Mouse (Mus musculus) megakaryocyte, embryonic 14.5 days (primary cell): ENCODE measurements around the gene Teddm1a. TPM values are rescaled to one million over a fixed set of nuclear protein-coding genes. Genes with fewer than 3 reads are reported as not detected.

Experiments used
- H3K27me3 ChIP-seq: replicated peaks from 2 replicates; pipeline ENCODE3; 2012; ENCODE audit warnings: inconsistent platforms
- H3K36me3 ChIP-seq: replicated peaks from 2 replicates; pipeline ENCODE3; 2012; ENCODE audit warnings: low read length, inconsistent platforms, mixed read lengths
- H3K4me1 ChIP-seq: 2 replicates; pipeline ENCODE4 v1.6.1; 2012; ENCODE audit warnings: inconsistent platforms
- H3K4me3 ChIP-seq: replicated peaks from 2 replicates; pipeline ENCODE3; 2012; ENCODE audit warnings: moderate library complexity, mild to moderate bottlenecking, inconsistent platforms
- H3K9me3 ChIP-seq: 2 replicates; pipeline ENCODE4 v1.6.1; 2012; ENCODE audit warnings: inconsistent platforms
- FLI1 ChIP-seq: IDR thresholded peaks from 2 replicates; pipeline ENCODE4 v1.6.1; 2012; ENCODE audit warnings: low read length, inconsistent platforms, mixed read lengths
- GATA1 ChIP-seq: IDR thresholded peaks from 3 replicates; pipeline ENCODE4 v1.6.1; 2012; ENCODE audit warnings: mixed read lengths, low read length, inconsistent platforms, borderline replicate concordance
- polyA plus RNA-seq: library from polyadenylated mRNA; stranded (reverse); fragments of >175 nt; gene quantifications from 2 replicates; pipeline ENCODE4 v1.2.3, GENCODE M21; 2012; ENCODE audit warnings: low replicate concordance; ENCODE audit not compliant: insufficient read depth

The Teddm1a gene
- polyA plus RNA-seq, 1 experiment, result not detected

GRCm38 (mm10) chr1:153904236-153904635, 12.7 kb downstream of the Teddm1a start:
- TF ChIP-seq GATA1 (no peak), FLI1 (no peak)
- peaks cover 7% of the 10 kb centered on the region for H3K27me3 ChIP-seq
- peaks cover 68% of the 10 kb centered on the region for H3K36me3 ChIP-seq
- no peak overlapping the region for H3K4me3 ChIP-seq
- H3K9me3 ChIP-seq, result no peaks in the 10 kb centered on the region
- H3K4me1 ChIP-seq, result peaks cover 22% of the 10 kb centered on the region

- H3K36me3 ChIP-seq, result peaks cover 81% of the 10 kb centered on the region
These were observed 14.3 kb downstream of the Teddm1a start for GRCm38 (mm10) chr1:153905884-153906283.

GRCm38 (mm10) chr1:153908208-153908607, 16.7 kb downstream of the Teddm1a start:
- H3K36me3 ChIP-seq, result peaks cover 73% of the 10 kb centered on the region
- no peak for TF ChIP-seq FLI1
- no peak for TF ChIP-seq GATA1
- H3K27me3 ChIP-seq, result no peaks in the 10 kb centered on the region
- no peaks in the 10 kb centered on the region for H3K9me3 ChIP-seq
- H3K4me3 ChIP-seq, result no peak overlapping the region
- H3K4me1 ChIP-seq, result peaks cover 4% of the 10 kb centered on the region; the same call in 1 of the 2 replicates

More at GRCm38 (mm10) chr1:153905884-153906283, 14.3 kb downstream of the Teddm1a start:
- Histone ChIP-seq H3K27me3 (peaks cover under 1% of the 10 kb centered on the region), H3K4me3 (no peak overlapping the region), H3K4me1 (peaks cover 19% of the 10 kb centered on the region), H3K9me3 (no peaks in the 10 kb centered on the region)
- TF ChIP-seq FLI1 (no peak), GATA1 (no peak)

GRCm38 (mm10) chr1:153908741-153909140, 17.2 kb downstream of the Teddm1a start:
- Histone ChIP-seq H3K4me3 (no peak overlapping the region), H3K9me3 (no peaks in the 10 kb centered on the region), H3K4me1 (peaks cover 4% of the 10 kb centered on the region; the same call in 1 of the 2 replicates), H3K27me3 (no peaks in the 10 kb centered on the region), H3K36me3 (peaks cover 68% of the 10 kb centered on the region)
- no peak for TF ChIP-seq GATA1
- no peak for TF ChIP-seq FLI1

GRCm38 (mm10) chr1:153909213-153909962, 17.8 kb downstream of the Teddm1a start:
- H3K4me3 ChIP-seq, result no peak overlapping the region
- TF ChIP-seq FLI1 (no peak), GATA1 (no peak)
- H3K27me3 ChIP-seq, result no peaks in the 10 kb centered on the region
- peaks cover 4% of the 10 kb centered on the region; the same call in 1 of the 2 replicates for H3K4me1 ChIP-seq
- H3K9me3 ChIP-seq, result no peaks in the 10 kb centered on the region
- H3K36me3 ChIP-seq, result peaks cover 61% of the 10 kb centered on the region

GRCm38 (mm10) chr1:153909963-153910291, 18.4 kb downstream of the Teddm1a start:
- no peaks in the 10 kb centered on the region for H3K27me3 ChIP-seq
- H3K4me1 ChIP-seq, result peaks cover 4% of the 10 kb centered on the region; the same call in 1 of the 2 replicates
- peaks cover 56% of the 10 kb centered on the region for H3K36me3 ChIP-seq
- no peaks in the 10 kb centered on the region for H3K9me3 ChIP-seq
- TF ChIP-seq FLI1 (no peak), GATA1 (no peak)
- H3K4me3 ChIP-seq, result no peak overlapping the region

- peaks cover 4% of the 10 kb centered on the region; the same call in 1 of the 2 replicates for H3K4me1 ChIP-seq
- no peaks in the 10 kb centered on the region for H3K9me3 ChIP-seq
- TF ChIP-seq GATA1, result no peak
- H3K27me3 ChIP-seq, result no peaks in the 10 kb centered on the region
- H3K36me3 ChIP-seq, result peaks cover 51% of the 10 kb centered on the region
- H3K4me3 ChIP-seq, result no peak overlapping the region
These were observed 18.9 kb downstream of the Teddm1a start for GRCm38 (mm10) chr1:153910423-153910822.

- H3K4me3 ChIP-seq, result no peak overlapping the region
- no peak for TF ChIP-seq FLI1
- H3K36me3 ChIP-seq, result peaks cover 43% of the 10 kb centered on the region
- H3K27me3 ChIP-seq, result no peaks in the 10 kb centered on the region
- no peaks in the 10 kb centered on the region for H3K9me3 ChIP-seq
- peaks cover 4% of the 10 kb centered on the region; the same call in 1 of the 2 replicates for H3K4me1 ChIP-seq
These were observed 19.8 kb downstream of the Teddm1a start for GRCm38 (mm10) chr1:153911276-153911795.

GRCm38 (mm10) chr1:153913869-153914268, 22.3 kb downstream of the Teddm1a start:
- Histone ChIP-seq H3K27me3 (no peaks in the 10 kb centered on the region), H3K4me1 (peaks cover 4% of the 10 kb centered on the region; the same call in 1 of the 2 replicates), H3K9me3 (no peaks in the 10 kb centered on the region), H3K36me3 (peaks cover 18% of the 10 kb centered on the region), H3K4me3 (no peak overlapping the region)
- no peak for TF ChIP-seq FLI1
- TF ChIP-seq GATA1, result no peak

- Histone ChIP-seq H3K9me3 (no peaks in the 10 kb centered on the region), H3K27me3 (no peaks in the 10 kb centered on the region), H3K4me1 (peaks cover 5% of the 10 kb centered on the region; the same call in 1 of the 2 replicates), H3K4me3 (no peak overlapping the region), H3K36me3 (no peaks in the 10 kb centered on the region)
- TF ChIP-seq GATA1 (no peak), FLI1 (no peak)
These were observed 27.1 kb downstream of the Teddm1a start for GRCm38 (mm10) chr1:153918521-153919206.
